Mouse (Mus musculus) urinary bladder, postnatal 25 days (tissue): ENCODE data around the gene Epn2.

Source experiments
- DNase-seq: peaks from one replicate; pipeline ENCODE4 v3.0.0; 2022; ENCODE audit warnings: low spot score

Gene Epn2

GRCm38 (mm10) chr11:61540642-61541041 is 38.8 kb downstream of the Epn2 start:
- no peak for DNase-seq

- no peak for DNase-seq
Observed at GRCm38 (mm10) chr11:61537362-61537761, 42.1 kb downstream of the Epn2 start.

GRCm38 (mm10) chr11:61536952-61537351 is 42.5 kb downstream of the Epn2 start:
- DNase-seq = no peak

GRCm38 (mm10) chr11:61535530-61535929 is 44.0 kb downstream of the Epn2 start:
- no peak for DNase-seq

- DNase-seq = no peak
Observed at GRCm38 (mm10) chr11:61533571-61533970, 45.9 kb downstream of the Epn2 start.

- DNase-seq = no peak
Observed at GRCm38 (mm10) chr11:61532820-61533219, 46.7 kb downstream of the Epn2 start.

- DNase-seq = no peak
Observed at GRCm38 (mm10) chr11:61529268-61529713, 50.2 kb downstream of the Epn2 start.

GRCm38 (mm10) chr11:61526872-61527271 is 52.6 kb downstream of the Epn2 start:
- DNase-seq = no peak

- DNase-seq = no peak
Observed at GRCm38 (mm10) chr11:61519484-61520107, 59.9 kb downstream of the Epn2 start.

- no peak for DNase-seq
Observed at GRCm38 (mm10) chr11:61518871-61519270, 60.6 kb downstream of the Epn2 start.

GRCm38 (mm10) chr11:61517971-61518370 is 61.5 kb downstream of the Epn2 start:
- DNase-seq = no peak

- DNase-seq = no peak
Observed at GRCm38 (mm10) chr11:61514953-61515352, 64.5 kb downstream of the Epn2 start.

- DNase-seq = peak; percentile 97
Observed at GRCm38 (mm10) chr11:61504713-61505257, 74.7 kb downstream of the Epn2 start, which contains the start of gene B9d1. TSS of gene B9d1 (plus strand) at chr11:61505144.

- DNase-seq = no peak
Observed at GRCm38 (mm10) chr11:61503933-61504332, 75.6 kb downstream of the Epn2 start.

- no peak for DNase-seq
Observed at GRCm38 (mm10) chr11:61498736-61499504, 80.6 kb downstream of the Epn2 start.

GRCm38 (mm10) chr11:61497490-61497889 is 82.0 kb downstream of the Epn2 start:
- DNase-seq = no peak

- DNase-seq = no peak
Observed at GRCm38 (mm10) chr11:61495528-61495927, 84.0 kb downstream of the Epn2 start.

GRCm38 (mm10) chr11:61494129-61494997 is 85.1 kb downstream of the Epn2 start, which contains the start of gene Mapk7:
TSS of gene Mapk7 (minus strand) at chr11:61494406.
- peak; percentile 93 for DNase-seq

GRCm38 (mm10) chr11:61493525-61494128 is 85.9 kb downstream of the Epn2 start:
- DNase-seq = peak; percentile 33

- no peak for DNase-seq
Observed at GRCm38 (mm10) chr11:61492749-61493401, 86.6 kb downstream of the Epn2 start.

GRCm38 (mm10) chr11:61490944-61491520 is 88.5 kb downstream of the Epn2 start:
- DNase-seq = no peak
